Mouse (Mus musculus) erythroblast, embryonic 14.5 days (primary cell): ENCODE data around the gene Txnl4b. TPM values are rescaled to one million over a fixed set of nuclear protein-coding genes. Genes with fewer than 3 reads are reported as not detected.
A peak's percentile ranks its signal among the peaks of the same experiment; 100 is the strongest.

Experiments used
- H3K27me3 ChIP-seq: 2 replicates; pipeline ENCODE4 v1.6.1; 2012; ENCODE audit warnings: inconsistent platforms; ENCODE audit not compliant: control insufficient read depth
- H3K36me3 ChIP-seq: 2 replicates; pipeline ENCODE4 v1.6.1; 2012; ENCODE audit warnings: mild to moderate bottlenecking, inconsistent platforms; ENCODE audit not compliant: control insufficient read depth
- H3K4me1 ChIP-seq: 2 replicates; pipeline ENCODE4 v1.6.1; 2012; ENCODE audit warnings: inconsistent platforms; ENCODE audit not compliant: control insufficient read depth
- H3K4me3 ChIP-seq: replicated peaks from 2 replicates; pipeline ENCODE3; 2012; ENCODE audit warnings: moderate library complexity, mild to moderate bottlenecking, inconsistent platforms
- H3K9me3 ChIP-seq: 2 replicates; pipeline ENCODE4 v1.6.1; 2012; ENCODE audit warnings: low read length, inconsistent platforms, mixed read lengths; ENCODE audit not compliant: control insufficient read depth
- GATA1 ChIP-seq: IDR thresholded peaks from 2 replicates; pipeline ENCODE4 v1.6.1; 2012; ENCODE audit warnings: low read length, inconsistent platforms, mixed read lengths
- TAL1 ChIP-seq: IDR thresholded peaks from 3 replicates; pipeline ENCODE4 v1.6.1; 2012; ENCODE audit warnings: low read length, inconsistent platforms, mixed read lengths
- polyA plus RNA-seq: library from polyadenylated mRNA; stranded (reverse); fragments of >175 nt; gene quantifications from 2 replicates; pipeline ENCODE4 v1.2.3, GENCODE M21; 2012

Txnl4b gene
- 0.37 and 0.41 TPM in 2 replicates for polyA plus RNA-seq

GRCm38 (mm10) chr8:109565498-109566333 is at the start of gene Txnl4b, which contains the start of gene Dhx38:
TSS of gene Txnl4b (plus strand) at chr8:109565892.
TSS of gene Dhx38 (minus strand) at chr8:109565861.
- peaks cover 33% of the 10 kb centered on the region for H3K4me1 ChIP-seq
- no peaks in the 10 kb centered on the region for H3K9me3 ChIP-seq
- TF ChIP-seq GATA1 (no peak), TAL1 (no peak)
- peaks cover 34% of the 10 kb centered on the region for H3K36me3 ChIP-seq
- peak within 1 kb of the TSS; percentile 92 for H3K4me3 ChIP-seq
- H3K27me3 ChIP-seq: no peaks in the 10 kb centered on the region

- Histone ChIP-seq H3K36me3 (no peaks in the 10 kb centered on the region), H3K27me3 (no peaks in the 10 kb centered on the region), H3K9me3 (peaks cover 2% of the 10 kb centered on the region; the same call in 1 of the 2 replicates), H3K4me3 (no peak overlapping the region), H3K4me1 (no peaks in the 10 kb centered on the region)
- TF ChIP-seq TAL1 (no peak), GATA1 (no peak)
Observed at GRCm38 (mm10) chr8:109524008-109524407, 41.7 kb upstream of the Txnl4b start.

DNA sequence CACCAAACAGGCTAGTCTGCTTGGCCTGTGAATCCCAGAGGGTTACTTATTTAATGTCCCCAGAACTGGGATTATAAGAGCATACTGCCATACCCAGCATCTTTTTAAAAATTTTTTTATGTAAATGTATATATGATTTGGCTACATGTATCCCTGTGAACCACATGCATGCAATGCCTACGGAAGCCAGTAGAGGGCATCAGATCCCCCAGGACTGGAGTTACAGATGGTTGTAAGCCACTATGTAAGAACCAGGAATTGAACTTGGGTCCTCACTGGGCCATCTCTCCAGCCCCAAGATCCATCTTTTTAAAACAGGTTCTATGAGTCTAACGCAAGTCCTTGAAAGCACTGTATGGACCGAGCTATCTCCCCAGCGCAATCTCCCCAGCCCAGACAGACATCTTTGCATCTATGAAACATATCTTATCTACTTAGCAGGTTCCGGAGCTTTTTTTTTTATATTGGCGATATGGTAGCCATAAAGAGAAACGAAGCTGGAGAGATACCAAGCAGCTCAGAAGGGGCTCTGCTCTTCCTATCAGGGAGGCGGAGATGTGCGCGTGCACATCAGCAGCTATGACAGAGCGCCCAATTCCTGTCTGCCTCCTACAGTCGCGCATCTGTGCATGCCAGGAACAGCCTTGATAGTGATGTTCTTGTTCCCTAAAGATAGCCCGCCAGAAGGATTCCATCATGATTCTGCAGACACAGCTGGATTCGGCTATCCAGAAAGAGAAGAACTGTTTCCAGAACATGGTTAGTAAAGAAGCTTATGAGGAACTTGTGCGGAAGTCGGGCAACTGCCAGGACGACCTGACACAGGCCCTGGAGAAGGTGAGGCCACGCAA is 30.3 kb upstream of the Txnl4b start:
- Histone ChIP-seq H3K4me3 (no peak overlapping the region), H3K27me3 (no peaks in the 10 kb centered on the region), H3K36me3 (no peaks in the 10 kb centered on the region), H3K4me1 (no peaks in the 10 kb centered on the region), H3K9me3 (no peaks in the 10 kb centered on the region)
- no peak for TF ChIP-seq TAL1
- no peak for TF ChIP-seq GATA1

GRCm38 (mm10) chr8:109536703-109537102 is 29.0 kb upstream of the Txnl4b start:
- no peaks in the 10 kb centered on the region for H3K4me1 ChIP-seq
- H3K27me3 ChIP-seq: no peaks in the 10 kb centered on the region
- H3K36me3 ChIP-seq: no peaks in the 10 kb centered on the region
- no peak overlapping the region for H3K4me3 ChIP-seq
- no peaks in the 10 kb centered on the region for H3K9me3 ChIP-seq
- no peak for TF ChIP-seq GATA1
- no peak for TF ChIP-seq TAL1

GRCm38 (mm10) chr8:109542165-109542564 is 23.5 kb upstream of the Txnl4b start:
- no peaks in the 10 kb centered on the region for H3K4me1 ChIP-seq
- peaks cover 5% of the 10 kb centered on the region for H3K36me3 ChIP-seq
- no peaks in the 10 kb centered on the region for H3K9me3 ChIP-seq
- H3K4me3 ChIP-seq: no peak overlapping the region
- TF ChIP-seq TAL1: no peak
- no peak for TF ChIP-seq GATA1
- no peaks in the 10 kb centered on the region for H3K27me3 ChIP-seq

DNA sequence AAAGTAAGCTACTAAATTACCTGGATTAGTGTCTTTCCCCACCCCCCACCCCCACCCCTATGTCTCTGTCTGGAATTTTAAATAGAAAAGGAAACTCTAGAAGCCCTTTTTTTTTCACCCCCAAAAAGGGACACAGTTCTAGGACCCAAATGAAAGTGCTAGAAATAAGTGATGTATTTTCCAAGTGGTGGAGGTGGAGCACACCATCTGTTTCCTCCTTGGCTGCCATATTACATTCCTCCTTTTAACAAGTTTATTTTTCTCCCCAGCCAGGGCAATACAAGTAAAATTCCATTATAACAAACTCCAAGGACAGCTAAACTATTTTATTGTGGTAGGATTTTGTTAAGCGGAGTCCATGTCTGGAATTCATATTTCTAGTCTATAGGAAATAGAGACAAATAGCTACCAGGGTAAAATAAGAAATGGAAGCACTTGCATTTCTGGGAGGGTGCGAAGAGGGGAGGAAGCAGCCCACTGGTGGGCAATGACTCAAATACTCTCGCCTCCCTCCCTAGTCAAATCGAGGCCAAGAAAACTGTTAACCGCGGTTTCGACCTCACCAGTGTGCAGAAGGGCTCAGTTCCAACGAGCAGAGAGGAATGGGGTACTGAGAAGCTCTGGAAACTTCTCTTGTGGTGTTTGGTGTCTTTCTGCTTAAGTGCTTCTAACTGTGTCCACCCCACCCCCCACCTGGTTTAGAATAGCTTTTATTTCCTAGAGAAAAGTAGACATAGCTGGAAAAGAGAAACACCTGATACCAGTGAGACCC is 22.8 kb upstream of the Txnl4b start:
- H3K9me3 ChIP-seq: no peaks in the 10 kb centered on the region
- H3K36me3 ChIP-seq: peaks cover 13% of the 10 kb centered on the region
- no peaks in the 10 kb centered on the region for H3K27me3 ChIP-seq
- no peak overlapping the region for H3K4me3 ChIP-seq
- no peaks in the 10 kb centered on the region for H3K4me1 ChIP-seq
- no peak for TF ChIP-seq TAL1
- no peak for TF ChIP-seq GATA1

DNA sequence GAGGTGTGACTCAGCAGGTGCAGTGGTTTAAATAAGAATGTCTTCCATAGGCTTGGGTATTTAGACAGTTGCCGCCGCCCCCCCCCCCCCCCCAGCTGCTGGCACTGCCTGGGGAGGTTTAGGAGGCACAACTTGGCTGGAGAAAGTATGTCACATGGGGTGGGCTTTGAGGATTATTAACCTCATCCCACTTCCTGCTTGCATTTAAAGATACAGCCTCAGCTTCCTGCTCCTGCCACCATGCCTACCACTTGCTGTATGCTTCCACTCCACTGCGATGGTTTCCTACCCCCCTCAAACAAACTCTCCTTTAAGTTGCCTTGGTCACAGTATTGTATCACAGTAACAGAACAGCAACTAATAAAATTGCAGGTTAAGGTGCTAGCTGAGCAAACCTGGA is 21.6 kb upstream of the Txnl4b start:
- H3K4me3 ChIP-seq: no peak overlapping the region
- peaks cover 23% of the 10 kb centered on the region for H3K36me3 ChIP-seq
- no peaks in the 10 kb centered on the region for H3K4me1 ChIP-seq
- no peaks in the 10 kb centered on the region for H3K9me3 ChIP-seq
- no peaks in the 10 kb centered on the region for H3K27me3 ChIP-seq
- TF ChIP-seq GATA1: no peak
- TF ChIP-seq TAL1: no peak

DNA sequence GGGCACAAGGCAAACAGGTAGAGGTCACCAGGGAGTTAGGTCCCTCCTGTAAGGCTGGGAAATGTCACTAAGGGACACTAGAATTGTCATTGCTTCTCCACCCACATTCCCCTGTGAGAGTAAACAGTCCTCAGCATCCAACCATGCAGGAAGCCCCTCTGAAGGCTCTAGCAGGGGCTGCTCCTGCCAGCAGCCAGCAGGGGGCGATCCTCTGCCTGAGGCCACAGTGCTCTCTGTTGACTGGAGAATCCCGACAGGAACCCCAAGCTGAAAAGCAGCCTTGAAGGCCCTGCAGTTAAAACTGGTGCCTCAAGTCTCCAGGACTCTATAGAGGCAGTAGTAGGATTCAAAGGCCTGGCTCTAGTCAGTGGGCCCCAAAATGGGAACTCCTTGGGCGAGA is 14.0 kb upstream of the Txnl4b start:
- no peaks in the 10 kb centered on the region for H3K9me3 ChIP-seq
- no peak overlapping the region for H3K4me3 ChIP-seq
- no peaks in the 10 kb centered on the region for H3K4me1 ChIP-seq
- no peaks in the 10 kb centered on the region for H3K27me3 ChIP-seq
- peaks cover 98% of the 10 kb centered on the region for H3K36me3 ChIP-seq
- TF ChIP-seq TAL1 (no peak), GATA1 (no peak)

DNA sequence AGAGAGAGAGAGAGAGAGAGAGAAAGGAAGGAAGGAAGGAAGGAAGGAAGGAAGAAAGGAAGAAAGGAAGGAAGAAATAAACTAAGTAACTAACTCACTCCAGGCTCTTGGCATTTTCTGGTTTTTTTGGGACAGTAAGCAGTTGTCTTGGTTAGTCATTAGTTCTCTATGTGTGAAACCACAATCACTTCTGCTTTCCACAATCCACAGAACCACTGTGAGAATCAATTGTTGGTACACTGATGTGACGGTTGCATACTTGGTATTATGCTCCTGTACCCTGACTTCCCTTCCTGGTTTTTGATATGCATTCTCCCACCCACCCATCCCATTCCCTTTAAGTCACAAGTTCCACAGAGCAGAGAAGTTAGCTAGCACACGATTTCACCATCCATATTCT is 1.8 kb upstream of the Txnl4b start:
- Histone ChIP-seq H3K36me3 (peaks cover 43% of the 10 kb centered on the region), H3K27me3 (no peaks in the 10 kb centered on the region), H3K4me1 (peaks cover 33% of the 10 kb centered on the region), H3K9me3 (no peaks in the 10 kb centered on the region), H3K4me3 (peak overlapping the region; percentile 92)
- no peak for TF ChIP-seq GATA1
